Comparison of ENCODE assay signal across 18 mouse cellular contexts in the genomic region with DNA sequence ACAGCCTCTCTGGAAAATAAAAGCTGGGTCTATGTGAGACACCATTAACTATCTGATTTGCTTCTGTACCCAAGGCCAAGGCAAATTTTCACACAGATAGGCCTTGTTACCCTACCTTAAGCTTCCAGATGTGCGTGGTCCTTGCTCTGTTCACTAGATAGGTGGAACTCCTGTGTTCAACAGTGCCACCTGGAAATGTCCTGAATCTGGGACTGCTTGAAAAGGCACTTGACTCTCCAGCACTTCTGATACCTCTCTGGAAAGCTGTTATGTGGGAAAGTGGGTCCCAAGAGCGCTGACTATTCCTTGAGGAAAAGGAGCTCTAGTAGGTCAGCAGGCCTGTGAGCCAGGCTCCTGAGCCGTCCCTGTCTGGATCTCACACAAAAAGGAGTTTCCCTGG. TPM values are rescaled to one million over a fixed set of nuclear protein-coding genes. Genes with fewer than 3 reads are reported as not detected.
DNase-seq lines count a peak whose midpoint lies in the region; ATAC-seq and TF ChIP-seq lines count a peak whose summit lies in the region.
"Had no signal": no experiment of that assay in that cellular context is flagged by ENCODE, and none has a peak within 500 bp of the region (broad histone marks: within the 10 kb centered on the region; RNA-seq: fewer than 3 reads in every experiment).

No protein-coding gene starts in this region.

- H3K27ac ChIP-seq in kidney, adult 2 months (ENCODE audit: insufficient read depth, low read depth, low read length): peak overlapping the region; percentile 25; the same call in 1 of the 2 replicates
- 0 out of 2 replicates have a peak overlapping the region, but pooled peaks have one; percentile 17 for H3K27ac ChIP-seq in neural tube, embryonic 12.5 days
- H3K27ac ChIP-seq: embryonic facial prominence, embryonic 12.5 days; hindbrain, embryonic 12.5 days; liver, embryonic 13.5 days had no signal

- DNase-seq in kidney, adult 18-20 months: peak; percentile 51
- DNase-seq in kidney, adult 11 months: no peak
- DNase-seq in kidney, adult 2 months: peak; percentile 40
- DNase-seq in kidney, postnatal 10 days: peak; percentile 31
- DNase-seq in retina, postnatal 1 day: no peak
- DNase-seq in right cerebral cortex, postnatal 4 days: no peak
- DNase-seq: cerebellum, adult 11 months; cerebellum, postnatal 36 days; liver, embryonic 13.5 days; right cerebral cortex, postnatal 25 days; thymus, postnatal 25 days had no signal

- H3K27me3 ChIP-seq in kidney, adult 2 months (replicated peaks; ENCODE audit: control insufficient read depth, insufficient read depth, low read length): no peaks in the 10 kb centered on the region
- peaks cover 71% of the 10 kb centered on the region for H3K27me3 ChIP-seq in neural tube, embryonic 12.5 days (replicated peaks)

- 55% methylated on average over 3 of the region's 3 CpGs for WGBS in kidney, adult 2 months
- WGBS in neural tube, embryonic 12.5 days: 10% methylated on average over 3 of the region's 3 CpGs

- H3K4me2 ChIP-seq in neural tube, embryonic 12.5 days (replicated peaks): peak overlapping the region; percentile 74
- H3K4me2 ChIP-seq: embryonic facial prominence, embryonic 12.5 days; hindbrain, embryonic 12.5 days; liver, embryonic 13.5 days had no signal

- H3K9ac ChIP-seq in neural tube, embryonic 12.5 days: peak overlapping the region; percentile 98
- H3K9ac ChIP-seq: embryonic facial prominence, embryonic 12.5 days; hindbrain, embryonic 12.5 days; liver, embryonic 13.5 days had no signal

- TF ChIP-seq POLR2A in kidney, adult 2 months (IDR thresholded peaks at IDR 0.05; ENCODE audit: low read depth, low read length): no peak

- ATAC-seq in neural tube, embryonic 12.5 days (ENCODE audit: low FRiP score, low read depth): no peak

- no peak for TF ChIP-seq CTCF in kidney, adult 2 months (conservative IDR thresholded peaks at IDR 0.05; ENCODE audit: insufficient read depth, insufficient read length, low read depth, low read length)

- peaks cover 30% of the 10 kb centered on the region for H3K4me1 ChIP-seq in kidney, adult 2 months (ENCODE audit: control insufficient read depth, insufficient read depth, low read length)
- H3K4me1 ChIP-seq in neural tube, embryonic 12.5 days: 0 out of 2 replicates have a peak, but pooled peaks cover 15% of the 10 kb centered on the region
- H3K4me1 ChIP-seq: embryonic facial prominence, embryonic 12.5 days; hindbrain, embryonic 12.5 days; liver, embryonic 13.5 days had no signal

- H3K9me3 ChIP-seq in neural tube, embryonic 12.5 days: no peaks in the 10 kb centered on the region
- H3K9me3 ChIP-seq: embryonic facial prominence, embryonic 12.5 days; hindbrain, embryonic 12.5 days; liver, embryonic 13.5 days had no signal

- no peak overlapping the region for H3K4me3 ChIP-seq in kidney, adult 2 months (ENCODE audit: insufficient read depth, low read depth, low read length)
- H3K4me3 ChIP-seq in neural tube, embryonic 12.5 days: peak overlapping the region; percentile 78
- H3K4me3 ChIP-seq: embryonic facial prominence, embryonic 12.5 days; hindbrain, embryonic 12.5 days; liver, embryonic 13.5 days; megakaryocyte, embryonic 14.5 days had no signal

- H3K36me3 ChIP-seq in kidney, adult 2 months (ENCODE audit: control insufficient read depth, insufficient read depth, low read length): no peaks in the 10 kb centered on the region
- H3K36me3 ChIP-seq in neural tube, embryonic 12.5 days: no peaks in the 10 kb centered on the region
- H3K36me3 ChIP-seq: embryonic facial prominence, embryonic 12.5 days; hindbrain, embryonic 12.5 days; liver, embryonic 13.5 days had no signal

RNA-seq across cellular contexts. Expression of a gene that starts 3.8 kb away (rescaled TPM):
- 34.0 and 34.4 TPM in 2 replicates for polyA plus RNA-seq in kidney, adult 2 months (2012; rRNA removed)
- polyA plus RNA-seq in neural tube, embryonic 12.5 days (2016; fragmentation: Nextera tagmentation; extraction: Ambion mirVana): 108 and 119 TPM in 2 replicates
- polyA plus RNA-seq: frontal cortex, adult 2 months; heart, embryonic 16.5 days; hindbrain, embryonic 12.5 days; lung, embryonic 16.5 days had no signal

RNA-seq across cellular contexts. Expression of a gene that starts 5.9 kb away (rescaled TPM):
- polyA plus RNA-seq in kidney, adult 2 months (2012; rRNA removed): 36.0 and 63.1 TPM in 2 replicates
- polyA plus RNA-seq in neural tube, embryonic 12.5 days (2016; fragmentation: Nextera tagmentation; extraction: Ambion mirVana): 124 and 131 TPM in 2 replicates
- polyA plus RNA-seq: embryonic facial prominence, embryonic 12.5 days; frontal cortex, adult 2 months had no signal

RNA-seq across cellular contexts. Expression of a gene that starts 8.8 kb away (rescaled TPM):
- polyA plus RNA-seq in kidney, adult 2 months (2012; rRNA removed): 3.7 TPM in 2 replicates
- polyA plus RNA-seq in neural tube, embryonic 12.5 days (2016; fragmentation: Nextera tagmentation; extraction: Ambion mirVana): 10.8 and 13.4 TPM in 2 replicates
- polyA plus RNA-seq: heart, embryonic 16.5 days; hindbrain, embryonic 12.5 days; liver, embryonic 13.5 days; lung, embryonic 16.5 days had no signal

RNA-seq across cellular contexts. Expression of a gene that starts 15.2 kb away (rescaled TPM):
- polyA plus RNA-seq in kidney, adult 2 months (2012; rRNA removed): 44.1 and 45.9 TPM in 2 replicates
- 81.2 and 102 TPM in 2 replicates for polyA plus RNA-seq in neural tube, embryonic 12.5 days (2016; fragmentation: Nextera tagmentation; extraction: Ambion mirVana)
- polyA plus RNA-seq: frontal cortex, adult 2 months had no signal

RNA-seq across cellular contexts. Expression of a gene that starts 23.7 kb away (rescaled TPM):
- polyA plus RNA-seq in kidney, adult 2 months (2012; rRNA removed): 0.78 and 2.9 TPM in 2 replicates
- not detected in 2 replicates for polyA plus RNA-seq in neural tube, embryonic 12.5 days (2016; fragmentation: Nextera tagmentation; extraction: Ambion mirVana)
- polyA plus RNA-seq: embryonic facial prominence, embryonic 12.5 days; frontal cortex, adult 2 months; heart, embryonic 16.5 days; hindbrain, embryonic 12.5 days; liver, embryonic 13.5 days; lung, embryonic 16.5 days had no signal

Comparison
In these comparisons a context has a peak if more than half of its experiments do, and no peak if none do; other contexts are left out.
1. DNase-seq: peak in kidney, adult 18-20 months (single experiment), kidney, adult 2 months (single experiment) and kidney, postnatal 10 days (single experiment); none in kidney, adult 11 months (single experiment), retina, postnatal 1 day (single experiment) and right cerebral cortex, postnatal 4 days (single experiment).